Mouse (Mus musculus): ENCODE measurements around the gene Acss3. TPM values are rescaled to one million over a fixed set of nuclear protein-coding genes. Genes with fewer than 3 reads are reported as not detected.

The Acss3 gene
- total RNA-seq, 2 experiments from 2014 or later, result 0.82 to 1.2 TPM

- DNase-seq (ENCODE audit: extremely low spot score in 1 of 2, low spot score in 2 of 2), result no peak
- TF ChIP-seq CTCF (IDR thresholded peaks at IDR 0.05), result peak; percentile 17; the same call in 1 of the 2 replicates
- intact Hi-C loops (cut with DNase I), result loop anchor here (5.0 kb wide), 1 partner anchor 306 kb away; no protein-coding TSS in a partner anchor
- no peak overlapping the region for H3K27ac ChIP-seq
- H3K4me3 ChIP-seq, result no peak overlapping the region
Observed at GRCm38 (mm10) chr10:106913032-106913431, 210.4 kb downstream of the Acss3 start.

- no peak for DNase-seq (ENCODE audit: extremely low spot score in 1 of 2, low spot score in 2 of 2)
- intact Hi-C loops (cut with DNase I), result loop anchor here (5.0 kb wide), 1 partner anchor 303 kb away; no protein-coding TSS in a partner anchor
- H3K4me3 ChIP-seq, result no peak overlapping the region
- TF ChIP-seq CTCF (IDR thresholded peaks at IDR 0.05), result no peak
- H3K27ac ChIP-seq, result no peak overlapping the region
Observed at GRCm38 (mm10) chr10:106910108-106910507, 213.4 kb downstream of the Acss3 start.

GRCm38 (mm10) chr10:106896351-106896750 is 227.1 kb downstream of the Acss3 start:
- DNase-seq (ENCODE audit: extremely low spot score in 1 of 2, low spot score in 2 of 2), result no peak
- intact Hi-C loops (cut with DNase I), result no loop called here
- Histone ChIP-seq H3K27ac (no peak overlapping the region), H3K4me3 (no peak overlapping the region)
- no peak for TF ChIP-seq CTCF (IDR thresholded peaks at IDR 0.05)

Other genes with a start within 250 kb of the Acss3 start
- 10 to 100 TPM; 57.8 to 59.6 TPM for gene Lin7a, start 148.0 kb upstream of the Acss3 start, total RNA-seq (2021)